Mouse (Mus musculus): ENCODE measurements at regions not wholly inside any gene's neighbourhood (a gene's known extent, or its start where the extent isn't known, plus 50 kb on each side); places are given as distances from the start of the nearest gene placed in this dataset.

GRCm38 (mm10) chr6:117279297-117279696 is 111.0 kb downstream of the Cxcl12 start:
- no peak for DNase-seq (ENCODE audit: low read depth, low spot score)

GRCm38 (mm10) chr6:117279786-117280411 is 111.6 kb downstream of the Cxcl12 start:
- no peak for DNase-seq (ENCODE audit: low read depth, low spot score)

- no peak for DNase-seq (ENCODE audit: low read depth, low spot score)
These were observed 112.6 kb downstream of the Cxcl12 start for GRCm38 (mm10) chr6:117280911-117281310.

GRCm38 (mm10) chr6:117283616-117284015 is 115.3 kb downstream of the Cxcl12 start:
- no peak for DNase-seq (ENCODE audit: low read depth, low spot score)

GRCm38 (mm10) chr6:117284376-117285106 is 116.2 kb downstream of the Cxcl12 start:
- DNase-seq (ENCODE audit: low read depth, low spot score): no peak

GRCm38 (mm10) chr6:117287396-117287795 is 119.1 kb downstream of the Cxcl12 start:
- DNase-seq (ENCODE audit: low read depth, low spot score): no peak

GRCm38 (mm10) chr6:117293780-117294465 is 125.6 kb downstream of the Cxcl12 start:
- DNase-seq (ENCODE audit: low read depth, low spot score): no peak

- DNase-seq (ENCODE audit: low read depth, low spot score): no peak
These were observed 129.6 kb downstream of the Cxcl12 start for GRCm38 (mm10) chr6:117297918-117298317.

GRCm38 (mm10) chr6:117299503-117300288 is 131.4 kb downstream of the Cxcl12 start:
- no peak for DNase-seq (ENCODE audit: low read depth, low spot score)

GRCm38 (mm10) chr6:117303361-117303760 is 135.0 kb downstream of the Cxcl12 start:
- DNase-seq (ENCODE audit: low read depth, low spot score): no peak

- no peak for DNase-seq (ENCODE audit: low read depth, low spot score)
These were observed 137.5 kb downstream of the Cxcl12 start for GRCm38 (mm10) chr6:117305736-117306250.

GRCm38 (mm10) chr6:117308636-117309035 is 140.3 kb downstream of the Cxcl12 start:
- peak; percentile 2 for DNase-seq (ENCODE audit: low read depth, low spot score)

GRCm38 (mm10) chr6:117312891-117313781 is 144.8 kb downstream of the Cxcl12 start:
- DNase-seq (ENCODE audit: low read depth, low spot score): no peak

GRCm38 (mm10) chr6:117313944-117314566 is 145.7 kb downstream of the Cxcl12 start:
- no peak for DNase-seq (ENCODE audit: low read depth, low spot score)

- DNase-seq (ENCODE audit: low read depth, low spot score): no peak
These were observed 155.0 kb downstream of the Cxcl12 start for GRCm38 (mm10) chr6:117323301-117323700.

GRCm38 (mm10) chr6:117323850-117324249 is 155.5 kb downstream of the Cxcl12 start:
- no peak for DNase-seq (ENCODE audit: low read depth, low spot score)

- DNase-seq (ENCODE audit: low read depth, low spot score): no peak
These were observed 158.8 kb downstream of the Cxcl12 start for GRCm38 (mm10) chr6:117326835-117327775.

- no peak for DNase-seq (ENCODE audit: low read depth, low spot score)
These were observed 161.0 kb downstream of the Cxcl12 start for GRCm38 (mm10) chr6:117329164-117329939.

Measured in retina, adult 2 months (tissue).